Mouse (Mus musculus) heart, adult 2 months (tissue): ENCODE data around the gene Pomgnt2. TPM values are rescaled to one million over a fixed set of nuclear protein-coding genes. Genes with fewer than 3 reads are reported as not detected.

Experiments
- DNase-seq, 2 experiments: peaks; one replicate each; pipeline ENCODE4 v3.0.0; 2021
- H3K27ac ChIP-seq: fragments of 200-600 bp; 2 replicates; pipeline ENCODE4 v1.8.1; 2022
- H3K27me3 ChIP-seq: fragments of 200-500 bp; 2 replicates; pipeline ENCODE4 v1.6.1; 2012; ENCODE audit warnings: mild to moderate bottlenecking, low read length, inconsistent platforms, mixed read lengths; ENCODE audit not compliant: control insufficient read depth, insufficient read depth
- H3K36me3 ChIP-seq: fragments of 200-500 bp; 2 replicates; pipeline ENCODE4 v1.6.1; 2012; ENCODE audit warnings: low read length, inconsistent platforms; ENCODE audit not compliant: control insufficient read depth, insufficient read depth
- H3K4me1 ChIP-seq: fragments of 200-500 bp; 2 replicates; pipeline ENCODE4 v1.6.1; 2011; ENCODE audit warnings: low read length; ENCODE audit not compliant: control insufficient read depth, insufficient read depth
- H3K4me3 ChIP-seq: fragments of 200-600 bp; 2 replicates; pipeline ENCODE4 v1.8.1; 2022
- H3K79me2 ChIP-seq: fragments of 200-500 bp; replicated peaks from 2 replicates; pipeline ENCODE4 v1.6.1; 2012; ENCODE audit warnings: mild to moderate bottlenecking, inconsistent platforms, low read length, moderate library complexity, mixed read lengths; ENCODE audit not compliant: control insufficient read depth, insufficient read depth
- H3K9ac ChIP-seq: fragments of 200-500 bp; 2 replicates; pipeline ENCODE4 v1.6.1; 2012; ENCODE audit warnings: low read depth, mild to moderate bottlenecking, control low read depth, inconsistent platforms, low read length, mixed read lengths
- CTCF ChIP-seq: fragments of 200-600 bp; IDR thresholded peaks from 2 replicates; pipeline ENCODE4 v1.8.1; 2022; ENCODE audit warnings: antibody characterized with exemption, mild to moderate bottlenecking, moderate library complexity
- EP300 ChIP-seq: fragments of 200-500 bp; IDR thresholded peaks from 2 replicates; pipeline ENCODE4 v1.6.1; 2011; ENCODE audit warnings: low read depth, low read length, control low read depth; ENCODE audit not compliant: insufficient read depth
- POLR2A ChIP-seq: fragments of 200-500 bp; IDR thresholded peaks from 2 replicates; pipeline ENCODE4 v1.6.1; 2011; ENCODE audit warnings: mild to moderate bottlenecking, low read depth, low read length, control low read depth; ENCODE audit not compliant: insufficient read depth
- WGBS: fragments of 180-500 bp; shearing (Covaris S2); methylation state at CpG from one replicate; pipeline ENCODE4 v1.1.7; 2018; 5-methylcytosine and 5-hydroxymethylcytosine counted together
- intact Hi-C: fragments of 180-260 bp; cut with DNase I; formaldehyde crosslinking; loops from one replicate; pipeline ENCODE4 v1.15.1; 2025
- polyA plus RNA-seq: library from polyadenylated mRNA; depleted of rRNA; stranded (reverse); fragments of >200 nt; gene quantifications from 2 replicates; pipeline ENCODE4 v1.2.3, GENCODE M21; 2012
- total RNA-seq, 2 experiments: library from RNA; stranded (reverse); gene quantifications; 2 replicates each; pipeline ENCODE4 v1.2.3; 2021

Gene Pomgnt2
- total and polyA plus RNA-seq, 3 experiments = 14.0 to 21.4 (median 15.3) TPM

- H3K27me3 ChIP-seq = no peaks in the 10 kb centered on the region
- peaks cover 4% of the 10 kb centered on the region for H3K36me3 ChIP-seq
- 59% methylated on average over 4 of the region's 4 CpGs for WGBS
- no peak overlapping the region for H3K9ac ChIP-seq
- H3K4me1 ChIP-seq = peaks cover 36% of the 10 kb centered on the region
- H3K27ac ChIP-seq = peak overlapping the region; percentile 50
- no peaks in the 10 kb centered on the region for H3K79me2 ChIP-seq
- no peak for DNase-seq
- 0 out of 2 replicates have a peak, but pooled peaks have one; percentile 6 for TF ChIP-seq CTCF
- TF ChIP-seq EP300 = no peak
- intact Hi-C loops = no loop called here
- no peak overlapping the region for H3K4me3 ChIP-seq
Measured at GRCm38 (mm10) chr9:122020321-122020720, 23.4 kb upstream of the Pomgnt2 start.

GRCm38 (mm10) chr9:122018782-122019395 lies 22.0 kb upstream of the Pomgnt2 start:
- H3K9ac ChIP-seq = 0 out of 2 replicates have a peak overlapping the region, but pooled peaks have one; percentile 51
- DNase-seq = peak; percentile 62 to 71

GRCm38 (mm10) chr9:122018079-122018478 lies 21.2 kb upstream of the Pomgnt2 start:
- H3K4me3 ChIP-seq = no peak overlapping the region
- 96% methylated on average over 5 of the region's 5 CpGs for WGBS
- H3K36me3 ChIP-seq = no peaks in the 10 kb centered on the region; the same call in 1 of the 2 replicates
- DNase-seq = peak in 1 of 2 experiments; percentile 15
- H3K27me3 ChIP-seq = no peaks in the 10 kb centered on the region
- peaks cover 23% of the 10 kb centered on the region for H3K4me1 ChIP-seq
- TF ChIP-seq EP300 = no peak
- no peak for TF ChIP-seq CTCF
- TF ChIP-seq POLR2A = no peak
- no peak overlapping the region for H3K9ac ChIP-seq
- H3K27ac ChIP-seq = no peak overlapping the region
- intact Hi-C loops = loop anchor here (1.0 to 10.0 kb wide), 4 partner anchors 167 to 297 kb away; no protein-coding TSS in a partner anchor
- H3K79me2 ChIP-seq = no peaks in the 10 kb centered on the region

More at GRCm38 (mm10) chr9:122018782-122019395, 22.0 kb upstream of the Pomgnt2 start:
- no peaks in the 10 kb centered on the region for H3K27me3 ChIP-seq
- intact Hi-C loops = loop anchor here (1.0 to 10.0 kb wide), 4 partner anchors 166 to 296 kb away; no protein-coding TSS in a partner anchor
- H3K4me1 ChIP-seq = peaks cover 30% of the 10 kb centered on the region
- H3K4me3 ChIP-seq = no peak overlapping the region
- H3K36me3 ChIP-seq = peaks cover 4% of the 10 kb centered on the region
- TF ChIP-seq POLR2A (no peak), CTCF (peak; percentile 80), EP300 (0 out of 2 replicates have a peak, but pooled peaks have one; percentile 21)
- 7% methylated on average over 8 of the region's 8 CpGs for WGBS
- peak overlapping the region; percentile 58 for H3K27ac ChIP-seq
- H3K79me2 ChIP-seq = no peaks in the 10 kb centered on the region

GRCm38 (mm10) chr9:122014241-122014667 lies 17.3 kb upstream of the Pomgnt2 start:
- H3K9ac ChIP-seq = no peak overlapping the region
- whole genome bisulfite sequencing = 9% methylated on average over 10 of the region's 10 CpGs
- H3K4me3 ChIP-seq = no peak overlapping the region
- peak; percentile 72 to 87 for DNase-seq
- peaks cover 6% of the 10 kb centered on the region for H3K4me1 ChIP-seq
- H3K27me3 ChIP-seq = no peaks in the 10 kb centered on the region
- H3K27ac ChIP-seq = no peak overlapping the region
- intact Hi-C loops = loop anchor here (10.0 kb wide), 1 partner anchor 301 kb away; no protein-coding TSS in a partner anchor
- H3K36me3 ChIP-seq = no peaks in the 10 kb centered on the region; the same call in 1 of the 2 replicates
- TF ChIP-seq POLR2A = no peak
- no peak for TF ChIP-seq EP300
- peak; percentile 86 for TF ChIP-seq CTCF
- H3K79me2 ChIP-seq = no peaks in the 10 kb centered on the region

- no peaks in the 10 kb centered on the region for H3K79me2 ChIP-seq
- no peak overlapping the region for H3K27ac ChIP-seq
- H3K9ac ChIP-seq = no peak overlapping the region
- 80% methylated on average over 4 of the region's 4 CpGs for WGBS
- intact Hi-C loops = loop anchor here (10.0 kb wide), 1 partner anchor 301 kb away; no protein-coding TSS in a partner anchor
- DNase-seq = no peak
- no peak for TF ChIP-seq POLR2A
- TF ChIP-seq EP300 = no peak
- no peak for TF ChIP-seq CTCF
- peaks cover 1% of the 10 kb centered on the region; the same call in 1 of the 2 replicates for H3K4me1 ChIP-seq
- no peaks in the 10 kb centered on the region for H3K36me3 ChIP-seq
- H3K4me3 ChIP-seq = no peak overlapping the region
- H3K27me3 ChIP-seq = no peaks in the 10 kb centered on the region
Measured at GRCm38 (mm10) chr9:122013629-122014028, 16.7 kb upstream of the Pomgnt2 start.

DNA sequence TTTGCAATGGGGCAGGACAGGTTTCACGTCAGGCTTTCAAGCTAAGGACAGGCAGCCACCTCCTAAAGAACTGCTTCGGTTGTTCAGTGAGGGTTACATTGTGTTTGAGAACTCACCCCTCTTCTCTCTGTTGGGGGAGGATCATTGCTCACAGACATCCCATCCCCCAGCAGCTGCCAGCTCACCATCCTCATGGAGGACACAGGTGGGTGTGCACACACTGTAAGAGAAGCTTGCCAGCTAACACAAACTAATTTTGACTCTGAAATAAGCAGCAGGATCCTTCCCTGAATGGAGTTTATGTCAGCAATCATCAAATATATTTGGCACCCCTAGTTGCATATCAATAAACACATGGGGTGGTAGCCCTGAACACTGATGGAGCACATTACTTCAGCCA lies 15.9 kb upstream of the Pomgnt2 start:
- intact Hi-C loops = loop anchor here (10.0 kb wide), 1 partner anchor 302 kb away; no protein-coding TSS in a partner anchor
- Histone ChIP-seq H3K36me3 (no peaks in the 10 kb centered on the region), H3K4me1 (peaks cover 1% of the 10 kb centered on the region; the same call in 1 of the 2 replicates), H3K9ac (no peak overlapping the region), H3K27me3 (no peaks in the 10 kb centered on the region), H3K79me2 (no peaks in the 10 kb centered on the region), H3K4me3 (no peak overlapping the region), H3K27ac (no peak overlapping the region)
- WGBS = 89% methylated on average over 2 of the region's 2 CpGs
- TF ChIP-seq POLR2A (no peak), CTCF (no peak), EP300 (no peak)
- no peak for DNase-seq
